Mouse (Mus musculus): ENCODE data around the gene Astn1.

- TF ChIP-seq EP300 (IDR thresholded peaks at IDR 0.05; ENCODE audit: low read depth) (no peak), CTCF (IDR thresholded peaks at IDR 0.05; ENCODE audit: low read depth) (no peak)
Measured at GRCm38 (mm10) chr1:158603056-158603455, 241.0 kb downstream of the Astn1 start.
